Mouse (Mus musculus) cerebellum, postnatal 14 days (tissue): ENCODE results near the gene Manba.
"Not testable (repeated sequence)": the region's sequence is repeated elsewhere in the genome, so short reads cannot be mapped to it uniquely, and the experiment has no call there.

Experiments
- DNase-seq, 2 experiments: peaks; one replicate each; pipeline ENCODE4 v3.0.0; 2021; ENCODE audit warnings: mixed read lengths in 2 of 2

The Manba gene

DNA sequence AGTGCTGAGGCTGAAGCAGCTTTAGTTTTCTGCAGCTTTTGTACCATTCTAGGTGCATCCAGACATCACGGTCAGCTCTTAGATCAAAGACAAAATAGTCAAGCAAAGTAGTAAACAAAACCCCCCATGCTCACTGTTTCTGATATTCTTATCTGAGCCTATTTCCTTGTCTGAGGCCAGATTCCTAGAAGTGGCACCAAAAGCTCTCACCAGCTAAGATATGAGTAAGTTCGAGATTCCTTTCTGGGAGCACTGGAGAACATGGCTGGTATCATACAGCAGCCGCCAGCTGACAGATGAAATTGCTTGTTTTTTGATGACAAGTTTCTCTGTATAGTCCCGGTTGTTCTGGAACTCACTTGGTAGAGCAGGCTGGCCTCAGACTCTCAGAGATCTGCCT is 2.4 kb downstream of the Manba start:
- no peak for DNase-seq

DNA sequence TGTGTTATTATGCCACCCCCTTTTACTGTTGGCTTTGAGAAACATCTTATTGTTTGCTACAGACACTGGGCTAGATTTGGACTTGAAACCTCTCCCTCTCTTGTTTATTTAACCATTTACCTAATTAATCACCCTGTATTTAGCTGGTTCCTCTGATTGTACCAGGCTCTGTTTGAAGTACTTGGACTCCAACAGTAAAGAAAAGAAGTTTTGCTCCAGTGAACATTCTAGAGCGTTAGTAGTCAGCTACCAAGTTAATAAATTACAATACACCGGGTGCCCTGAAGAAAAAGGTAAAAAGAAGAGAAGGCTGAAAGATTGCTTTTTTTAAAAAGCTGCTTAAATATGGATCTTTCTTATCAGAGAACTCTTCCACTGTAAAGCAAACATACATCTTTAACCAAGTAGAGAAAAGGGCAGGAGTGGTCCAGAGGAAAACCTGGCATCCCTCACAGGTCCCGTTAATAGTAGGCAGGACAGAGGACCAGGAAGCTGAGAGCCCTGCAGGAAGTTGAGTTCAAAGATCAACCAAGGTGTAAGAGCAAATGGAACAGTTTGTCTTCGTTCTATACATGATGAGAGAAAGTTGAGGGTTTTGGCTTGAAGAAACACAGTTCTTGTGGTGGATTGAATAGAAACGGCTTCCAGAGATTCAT is 4.6 kb downstream of the Manba start:
- no peak for DNase-seq

DNA sequence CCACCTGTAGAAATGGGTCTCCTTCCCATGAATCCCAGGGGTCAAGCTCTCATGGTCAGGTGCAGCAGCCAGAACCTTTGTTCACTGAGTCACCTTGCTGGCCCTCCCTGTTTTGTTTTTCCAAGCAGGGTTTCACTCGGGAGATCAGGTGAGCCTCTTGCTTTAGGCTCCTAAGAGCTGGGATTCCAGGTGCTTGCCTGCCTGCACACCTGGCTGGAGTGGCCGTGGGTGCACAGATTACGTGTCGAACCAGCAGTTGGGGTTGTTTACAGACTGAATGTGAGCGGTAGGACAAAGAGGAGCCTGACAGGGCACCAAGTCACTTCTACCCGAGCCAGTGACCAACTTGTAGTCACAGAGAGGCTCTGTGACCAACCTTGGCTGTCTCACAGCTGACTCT is 5.7 kb downstream of the Manba start:
- DNase-seq, result no peak

DNA sequence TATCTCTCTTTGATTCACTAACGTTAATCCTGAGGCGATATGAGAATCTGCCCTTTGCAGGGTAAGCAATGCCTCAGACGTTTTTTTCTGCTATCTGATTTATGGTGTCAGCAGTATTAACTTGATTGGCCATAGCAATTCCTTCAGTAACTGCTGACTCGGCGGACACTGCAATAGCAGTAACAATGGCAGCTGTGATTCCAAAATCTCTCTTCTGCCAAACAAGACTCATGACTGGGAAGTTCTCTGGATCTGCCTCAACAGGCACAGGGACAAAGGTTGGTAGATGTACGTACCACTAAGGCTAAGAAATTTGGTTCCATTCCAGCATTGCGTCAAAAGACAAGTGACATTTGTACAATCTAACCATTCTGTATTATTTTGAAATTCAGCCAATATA is 7.9 kb downstream of the Manba start:
- not testable (repeated sequence) for DNase-seq

DNA sequence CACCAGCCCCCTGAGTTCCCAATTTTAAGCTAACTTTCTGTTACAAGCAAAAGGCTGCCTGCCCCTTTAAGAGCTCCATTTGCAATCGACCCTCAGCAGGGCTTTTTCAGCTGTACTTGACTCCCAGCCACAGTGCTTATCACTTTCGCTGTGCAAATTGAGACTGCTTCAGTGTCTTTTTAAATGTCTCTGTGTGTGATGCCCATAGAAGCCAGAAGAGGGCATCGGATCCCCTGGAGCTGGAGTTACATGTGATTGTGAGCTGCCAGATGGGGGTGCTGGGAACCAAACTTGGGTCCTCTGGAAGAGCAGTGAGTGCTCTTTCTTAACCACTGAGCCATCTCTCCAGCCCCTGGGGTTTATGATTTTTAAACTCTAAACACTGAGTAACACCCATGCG is 12.5 kb downstream of the Manba start:
- DNase-seq, result not testable (repeated sequence)

DNA sequence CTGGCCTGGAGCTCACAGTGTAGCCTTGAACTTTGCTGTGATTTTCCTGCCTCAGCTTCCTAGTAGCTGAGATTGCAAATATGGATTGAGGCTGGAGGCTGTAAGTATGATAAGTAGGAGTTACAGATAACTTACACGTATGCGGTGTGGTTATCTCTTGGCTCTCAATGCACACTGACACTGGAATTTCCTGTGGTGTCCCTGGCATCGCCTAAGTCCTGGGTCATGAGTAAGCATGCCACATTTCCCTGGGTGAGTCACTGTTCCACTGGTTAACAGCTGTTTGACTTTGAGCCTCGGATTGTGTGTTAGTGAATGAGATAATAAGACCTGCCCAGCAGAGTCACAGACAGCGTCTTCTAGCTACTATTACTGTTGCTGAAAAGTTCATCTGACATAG is 13.5 kb downstream of the Manba start:
- no peak for DNase-seq

DNA sequence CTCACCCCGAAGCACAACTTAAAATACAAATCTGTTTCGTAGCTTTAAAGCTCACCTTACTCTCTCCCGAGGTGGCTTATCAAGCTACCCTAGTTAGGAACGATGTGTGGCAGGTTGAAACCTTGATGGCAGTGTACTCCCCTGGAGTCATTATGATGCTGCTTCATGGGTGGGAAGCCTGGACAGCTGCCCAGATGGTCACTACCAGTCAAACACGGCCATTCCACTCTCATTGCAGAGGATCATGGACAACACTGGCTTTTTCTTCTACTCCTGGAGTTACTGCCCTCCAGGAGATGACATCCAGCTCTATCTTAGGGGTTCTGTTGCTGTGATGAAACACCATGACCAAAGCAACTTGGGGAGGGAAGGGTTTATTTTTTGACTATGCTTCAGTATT is 17.7 kb downstream of the Manba start:
- no peak for DNase-seq

DNA sequence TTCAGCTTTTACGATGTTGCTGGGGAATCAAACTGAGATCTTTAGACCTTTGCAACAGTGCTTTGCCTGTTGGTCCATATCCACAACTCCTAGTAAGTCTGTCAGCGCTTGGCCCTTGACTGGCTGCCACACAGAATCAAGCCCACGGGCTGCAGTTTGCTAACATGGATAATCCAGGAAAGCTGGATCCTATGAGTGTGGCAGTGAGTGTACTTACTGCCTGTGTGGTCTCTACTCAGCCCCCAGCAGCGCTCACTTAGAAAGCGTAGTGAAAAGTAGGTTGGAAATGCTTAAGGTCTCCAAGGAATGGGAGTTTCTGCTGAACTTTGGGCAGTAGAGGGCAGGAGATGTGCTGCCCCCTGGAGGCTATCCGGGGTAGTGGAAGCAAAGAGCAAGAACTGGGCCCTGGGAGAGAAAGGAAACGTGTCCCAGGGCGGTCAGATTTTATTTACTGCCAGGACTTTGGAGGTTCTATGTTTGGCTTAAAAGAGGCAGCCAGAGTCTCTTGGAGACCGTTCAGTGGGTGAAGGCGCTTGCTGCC is 20.0 kb downstream of the Manba start:
- peak; percentile 37 to 55 for DNase-seq

DNA sequence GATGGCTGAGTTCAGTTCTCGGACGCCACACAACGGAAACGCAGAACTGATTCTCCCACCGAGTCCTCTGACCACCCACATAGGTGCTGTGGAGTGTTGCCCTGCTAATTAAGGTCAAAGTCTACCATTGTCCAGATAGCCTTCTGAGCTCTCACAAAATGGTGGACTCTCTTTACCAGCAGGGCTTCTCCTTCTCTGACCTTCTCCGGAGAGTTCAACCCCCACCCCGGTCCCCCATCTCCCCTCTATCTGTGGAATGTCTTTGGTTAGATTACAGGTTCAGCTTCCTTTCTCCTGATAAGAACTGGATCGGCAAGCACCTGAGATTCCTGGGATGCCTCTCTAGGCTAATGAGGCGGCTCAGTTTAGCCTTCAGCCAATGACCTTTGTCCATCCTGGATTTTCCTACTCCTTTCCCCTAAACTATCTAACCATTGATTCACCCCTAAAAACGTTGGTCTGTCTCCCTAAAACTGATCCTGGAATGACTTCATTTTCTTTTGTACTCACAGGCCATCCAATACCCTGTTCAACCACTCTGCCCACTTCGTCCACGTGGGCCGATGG is 20.6 kb downstream of the Manba start:
- no peak for DNase-seq

DNA sequence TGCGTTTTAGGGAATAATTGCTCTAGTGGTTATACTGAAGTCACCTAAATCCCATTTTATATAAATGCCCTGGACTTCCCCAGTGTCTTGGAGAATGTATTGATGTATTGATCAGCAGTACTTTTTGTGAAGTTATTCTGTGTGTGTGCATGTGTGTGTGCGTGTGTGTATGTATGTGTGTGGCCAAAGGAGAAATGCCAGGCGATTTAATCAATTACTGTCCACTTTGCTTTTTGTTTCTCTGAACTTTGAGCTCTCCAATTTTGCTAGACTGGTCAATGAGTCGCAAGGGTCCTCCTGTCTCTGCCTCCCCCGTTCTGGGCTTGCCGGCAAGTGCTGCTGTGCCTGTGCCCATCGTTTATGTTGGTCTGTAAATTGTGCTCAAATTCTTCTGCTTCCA is 22.1 kb downstream of the Manba start:
- no peak for DNase-seq

DNA sequence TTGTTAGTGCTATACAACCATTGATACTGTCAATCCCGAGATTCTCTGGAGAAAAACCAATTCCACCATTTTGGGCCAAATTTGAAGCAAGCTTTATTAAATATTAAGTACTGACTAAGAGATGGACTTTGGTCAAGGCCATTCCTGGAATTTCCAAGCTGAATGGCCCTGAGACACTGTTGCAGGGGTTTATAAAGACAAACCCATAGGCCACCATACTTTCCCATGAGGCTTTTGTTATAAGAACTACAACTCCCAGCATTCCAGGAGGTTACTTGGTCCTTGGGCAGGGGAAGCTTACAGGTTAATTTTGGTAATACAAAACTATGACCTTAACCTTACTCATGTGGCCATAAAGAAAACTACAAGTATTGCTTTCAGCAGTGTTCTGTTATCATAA is 22.8 kb downstream of the Manba start:
- no peak for DNase-seq

DNA sequence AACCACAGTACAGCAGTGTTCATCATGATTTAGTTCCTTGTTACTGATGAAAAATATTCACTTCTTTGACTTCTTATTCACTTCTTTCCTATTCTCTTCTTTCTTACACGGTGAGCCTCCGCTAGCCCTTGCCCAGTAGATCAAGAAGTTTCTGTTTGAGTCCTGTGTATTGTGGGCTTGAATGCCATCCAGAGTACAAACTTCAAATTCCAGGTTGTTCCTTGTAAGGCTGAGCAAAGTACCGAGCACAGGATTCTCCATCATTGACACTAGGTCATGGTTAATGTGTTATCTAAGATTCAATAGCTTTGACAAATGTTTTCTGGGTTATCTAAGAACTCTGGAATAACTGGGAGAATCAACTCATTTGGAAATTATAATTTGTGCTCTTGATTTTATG is 25.0 kb downstream of the Manba start:
- no peak for DNase-seq

DNA sequence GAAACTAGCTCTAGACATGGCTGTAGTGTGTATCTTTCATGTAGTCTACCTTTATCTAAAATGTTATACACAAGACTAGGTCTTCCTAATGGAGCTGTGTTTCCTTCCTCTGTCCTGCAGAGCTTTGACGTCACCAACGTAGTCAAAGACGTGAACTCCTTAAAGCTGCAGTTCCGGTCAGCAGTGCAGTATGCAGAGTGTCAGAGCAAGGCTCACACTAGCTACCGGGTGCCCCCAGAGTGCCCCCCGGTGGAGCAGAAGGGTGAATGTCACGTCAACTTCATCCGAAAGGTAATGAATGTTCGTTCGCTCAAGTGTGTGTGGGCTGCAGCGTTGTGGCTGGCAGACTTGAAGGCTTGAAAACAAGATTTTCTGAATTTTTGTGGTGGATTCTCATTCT is 26.3 kb downstream of the Manba start:
- no peak for DNase-seq

DNA sequence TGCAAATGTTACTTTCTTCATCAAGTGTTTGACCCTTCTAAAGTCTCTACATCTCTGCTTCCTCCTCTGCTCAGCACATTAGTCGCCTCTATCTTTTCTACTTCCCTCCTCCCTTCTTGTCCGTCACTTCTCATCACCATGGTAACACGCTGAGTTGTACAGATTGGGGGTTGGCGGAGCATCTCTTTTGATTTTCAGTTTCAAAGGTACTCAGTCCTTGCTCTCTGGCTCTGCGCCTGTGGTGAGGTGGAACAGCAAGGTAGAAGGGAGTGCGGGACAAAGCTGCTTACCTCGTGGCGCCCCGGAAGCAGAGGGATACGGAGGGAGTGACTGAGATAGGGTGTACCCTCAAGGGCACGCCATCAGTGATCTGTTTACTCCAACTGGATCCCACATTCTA is 27.9 kb downstream of the Manba start:
- peak; percentile 44 to 60 for DNase-seq

DNA sequence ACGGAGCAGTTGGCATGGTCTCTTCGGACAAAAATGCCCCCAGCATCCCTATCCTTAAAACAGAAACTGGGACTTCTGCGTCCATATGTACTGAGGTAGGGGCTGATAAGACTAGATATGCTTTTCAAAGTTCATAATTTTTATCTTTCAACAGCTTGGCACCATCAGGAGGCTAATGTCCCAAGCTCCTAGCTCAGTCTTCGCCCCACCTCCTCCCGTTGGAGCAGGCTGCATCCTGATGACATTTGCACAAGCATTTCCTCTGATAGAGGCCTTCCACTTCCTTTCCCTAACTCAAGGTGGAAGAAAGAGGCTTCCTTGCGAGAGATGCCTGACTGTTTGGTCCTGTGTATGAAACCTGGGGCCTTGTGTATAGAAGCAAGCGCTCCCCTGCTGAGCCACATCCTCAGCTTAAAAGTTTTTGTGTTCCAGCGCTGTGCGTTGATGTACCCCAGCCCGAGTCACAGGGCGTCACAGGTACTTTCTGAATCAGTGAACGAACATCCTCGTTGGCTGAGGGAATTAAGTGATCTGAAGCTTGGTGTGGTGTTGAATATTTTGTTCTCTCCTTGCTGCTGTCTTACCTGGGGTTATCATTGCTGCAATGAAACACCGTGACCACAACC is 28.5 kb downstream of the Manba start:
- DNase-seq, result no peak

DNA sequence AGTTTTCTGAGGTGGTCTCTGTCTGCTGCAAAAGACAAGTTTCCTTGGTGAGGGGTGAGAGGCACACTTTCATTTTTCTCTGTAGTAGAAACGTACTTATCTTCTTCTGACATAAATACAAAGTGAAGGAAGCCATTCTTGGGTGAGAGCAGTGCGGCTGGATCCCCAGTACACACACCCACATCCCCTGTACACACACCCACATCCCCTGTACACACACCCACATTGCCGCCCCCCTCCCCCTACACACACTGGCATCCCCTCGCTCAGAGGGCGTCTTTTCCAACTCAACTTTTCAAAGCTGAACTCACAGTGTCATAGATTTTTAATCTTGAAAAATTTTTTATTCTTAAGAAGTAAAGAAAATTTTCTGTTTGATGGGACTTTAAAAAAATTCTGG is 29.8 kb downstream of the Manba start:
- DNase-seq, result no peak

DNA sequence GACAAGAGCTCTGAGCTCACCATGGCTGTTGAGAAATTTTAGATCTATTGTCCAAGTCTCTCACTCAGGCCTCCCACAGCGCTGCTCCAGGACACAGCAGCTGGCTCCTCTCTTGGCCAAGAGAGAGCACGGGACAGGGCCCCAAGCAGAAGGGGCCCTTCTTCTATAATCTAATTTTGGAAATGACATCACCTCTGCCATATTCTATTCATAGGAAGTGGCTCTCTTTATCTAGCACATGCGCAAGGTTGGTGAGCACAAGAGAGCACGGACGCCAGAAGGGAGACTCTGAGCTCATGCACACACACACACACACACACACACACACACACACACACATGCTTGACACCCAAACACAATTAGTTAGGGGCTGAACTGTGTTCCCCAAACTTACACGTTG is 31.5 kb downstream of the Manba start:
- peak; percentile 19 to 36 for DNase-seq

DNA sequence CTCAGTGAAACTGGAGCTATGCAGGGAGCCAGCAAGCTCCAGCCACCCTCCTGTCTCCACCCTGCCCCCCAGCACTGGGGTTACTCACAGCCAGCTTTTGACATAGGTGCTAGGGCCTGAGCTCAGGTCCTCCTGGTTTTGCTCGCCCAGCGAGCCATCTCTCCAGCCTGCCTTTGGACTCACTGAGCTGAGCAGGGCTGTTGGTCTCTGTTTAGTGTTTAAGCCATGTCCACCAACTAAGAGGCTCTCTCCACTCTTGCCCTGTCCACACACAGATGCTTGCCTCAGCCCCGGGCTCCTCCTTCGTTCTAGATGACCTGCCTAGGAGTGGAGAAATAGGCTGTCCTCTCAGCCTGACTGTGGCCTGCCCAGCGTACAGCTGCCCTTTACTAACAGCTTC is 33.5 kb downstream of the Manba start:
- DNase-seq, result no peak

DNA sequence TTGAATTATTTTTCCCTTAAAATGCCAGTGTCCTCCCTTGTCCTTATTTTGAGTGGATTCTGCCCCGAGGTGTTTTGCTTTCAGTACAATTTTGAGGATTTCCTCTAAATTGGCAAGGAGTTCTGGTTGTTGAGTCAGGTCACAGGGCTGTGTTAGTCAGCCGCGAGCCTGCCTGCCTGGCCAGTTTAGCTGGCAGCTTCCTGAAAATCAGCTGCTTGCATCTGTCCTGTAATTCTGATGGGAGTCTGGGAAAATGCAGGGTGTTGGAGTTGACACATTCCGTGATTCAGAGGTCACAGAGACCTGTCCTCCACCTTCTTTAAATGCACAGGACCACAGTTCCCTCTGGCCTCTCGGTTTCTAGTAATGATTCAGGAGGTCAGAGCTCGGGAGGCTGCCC is 34.2 kb downstream of the Manba start:
- DNase-seq, result no peak

DNA sequence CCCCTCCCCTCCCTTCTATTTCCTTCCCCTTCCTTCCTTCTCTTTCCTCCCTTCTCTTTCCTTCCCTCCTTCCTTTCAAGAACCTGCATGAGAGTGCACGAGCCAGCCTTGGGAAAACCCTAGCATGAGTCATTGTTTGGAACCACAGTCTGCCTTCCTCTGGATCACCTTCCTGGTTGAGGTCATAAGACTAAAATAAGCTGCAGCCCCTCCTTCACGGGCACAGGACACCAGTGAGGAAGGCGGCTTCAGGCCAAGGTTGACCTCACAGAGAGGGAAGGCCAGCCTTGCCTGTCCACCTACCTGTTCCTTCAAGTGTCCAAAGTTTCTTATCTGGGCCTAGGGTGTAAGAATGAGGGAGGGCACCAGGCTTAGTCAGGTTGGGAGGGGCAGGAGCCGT is 36.6 kb downstream of the Manba start:
- DNase-seq, result peak; percentile 25 to 35

DNA sequence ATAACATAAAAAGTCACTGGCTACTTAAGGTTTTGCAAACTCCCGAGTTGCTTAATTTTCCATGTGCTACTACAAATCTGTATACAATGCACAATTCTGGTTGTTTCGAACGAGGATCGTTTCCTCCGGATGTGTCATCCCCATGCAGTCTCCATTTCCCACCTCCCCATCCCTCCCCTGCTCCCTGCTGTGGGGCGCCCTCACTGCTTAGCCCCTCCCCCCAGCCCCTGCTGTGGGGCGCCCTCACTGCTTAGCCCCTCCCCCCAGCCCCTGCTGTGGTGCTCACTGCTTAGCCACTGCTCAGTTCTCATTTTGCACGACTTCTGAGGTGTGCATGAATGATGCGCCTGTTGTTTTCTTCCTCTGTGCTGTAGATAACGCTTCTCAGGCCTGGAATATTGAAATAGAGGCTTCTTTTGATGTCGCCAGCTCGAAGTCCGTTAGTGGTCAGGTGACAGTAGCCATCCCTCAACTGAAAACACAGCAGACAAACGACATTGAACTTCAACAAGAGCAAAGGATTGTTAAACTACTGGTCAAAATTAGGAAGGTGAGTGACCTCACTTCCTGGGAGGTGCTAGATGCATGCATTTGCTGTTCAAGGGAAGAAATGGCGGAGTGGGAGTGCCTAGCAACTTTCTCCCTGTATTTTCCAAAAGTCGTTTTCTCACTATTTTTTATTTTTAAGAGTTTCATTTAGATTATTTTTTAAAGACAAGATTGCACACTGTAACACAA is 37.4 kb downstream of the Manba start:
- DNase-seq, result no peak

DNA sequence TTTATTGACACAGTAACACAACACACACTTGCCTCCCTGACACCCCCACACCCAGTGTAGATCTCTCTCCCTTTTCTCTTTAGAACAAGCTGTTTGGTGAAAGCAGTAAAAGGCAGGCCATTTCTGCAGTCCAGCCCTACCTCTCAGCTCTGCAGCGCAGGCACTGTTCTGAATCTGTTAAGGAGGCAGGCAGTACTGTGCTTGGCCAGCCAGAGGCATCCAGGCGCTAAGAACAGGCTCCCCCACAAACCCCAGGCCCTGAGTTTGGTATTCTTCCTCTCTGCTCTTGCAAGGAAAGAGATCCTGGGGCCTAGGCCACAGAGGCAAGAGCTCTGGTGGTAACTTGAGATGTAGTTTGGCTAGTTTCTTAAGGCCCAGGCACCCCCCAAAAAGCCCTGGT is 39.5 kb downstream of the Manba start:
- DNase-seq, result not testable (repeated sequence)

DNA sequence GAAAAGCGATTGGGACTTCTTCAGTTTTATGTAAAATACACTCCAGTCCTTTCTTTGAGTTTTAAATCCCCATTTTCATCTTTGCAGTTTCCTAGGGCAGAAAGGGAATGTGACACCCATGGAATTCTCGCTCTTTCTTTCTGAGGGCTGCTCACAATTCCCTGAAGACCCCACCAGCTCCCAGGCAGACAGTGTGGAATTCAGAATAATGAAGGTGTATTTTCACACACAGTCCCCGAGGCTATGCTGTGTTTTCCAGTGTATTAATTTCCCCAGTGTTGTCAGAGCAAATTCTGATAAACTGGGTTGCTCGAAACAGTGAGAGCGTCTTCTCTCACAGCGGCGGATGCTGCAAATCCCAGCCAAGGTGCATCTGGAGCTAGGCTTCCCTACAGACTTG is 44.3 kb downstream of the Manba start:
- no peak for DNase-seq

DNA sequence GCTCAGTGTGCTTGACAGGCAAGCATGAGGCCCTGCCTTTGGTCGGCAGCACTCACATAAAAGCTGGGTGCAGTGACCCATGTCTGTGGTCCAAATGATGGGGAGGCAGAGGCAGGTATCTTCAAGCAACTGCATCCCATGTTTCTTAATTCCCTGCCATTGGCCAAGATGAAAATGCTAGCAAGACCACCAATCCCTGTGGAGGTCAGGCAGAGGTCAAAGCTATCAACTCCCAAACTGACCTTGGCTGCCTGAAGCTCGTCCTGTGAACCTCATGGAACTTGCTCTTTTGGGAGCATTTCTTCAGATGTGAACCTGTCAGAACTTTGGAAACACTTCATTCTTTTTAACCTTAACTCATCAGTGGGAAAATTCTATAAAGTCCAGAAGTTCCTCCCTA is 46.4 kb downstream of the Manba start:
- DNase-seq, result no peak
